Mouse (Mus musculus) kidney, adult 9 months (tissue): ENCODE measurements at regions not wholly inside any gene's neighbourhood (a gene's known extent, or its start where the extent isn't known, plus 50 kb on each side); places are given as distances from the start of the nearest gene placed in this dataset.
A peak's percentile ranks its signal among the peaks of the same experiment; 100 is the strongest.

ENCODE experiments used
- DNase-seq: peaks from one replicate; pipeline ENCODE4 v3.0.0; 2022

- no peak for DNase-seq
These were observed 114.3 kb upstream of the Ercc6l2 start for GRCm38 (mm10) chr13:63700747-63701146.

- DNase-seq = no peak
These were observed 113.6 kb upstream of the Ercc6l2 start for GRCm38 (mm10) chr13:63701199-63702175.

- DNase-seq = no peak
These were observed 106.5 kb upstream of the Ercc6l2 start for GRCm38 (mm10) chr13:63708567-63708966.

GRCm38 (mm10) chr13:63713137-63713536 lies 101.9 kb upstream of the Ercc6l2 start:
- no peak for DNase-seq

GRCm38 (mm10) chr13:63716498-63716897 lies 98.5 kb upstream of the Ercc6l2 start:
- no peak for DNase-seq

- no peak for DNase-seq
These were observed 97.8 kb upstream of the Ercc6l2 start for GRCm38 (mm10) chr13:63717249-63717648.

- DNase-seq = no peak
These were observed 96.3 kb upstream of the Ercc6l2 start for GRCm38 (mm10) chr13:63718782-63719181.

- peak; percentile 15 for DNase-seq
These were observed 95.5 kb upstream of the Ercc6l2 start for GRCm38 (mm10) chr13:63719351-63720207.

GRCm38 (mm10) chr13:63720610-63721009 lies 94.4 kb upstream of the Ercc6l2 start:
- no peak for DNase-seq

- peak; percentile 9 for DNase-seq
These were observed 93.9 kb upstream of the Ercc6l2 start for GRCm38 (mm10) chr13:63721011-63721625.

GRCm38 (mm10) chr13:63724293-63724692 lies 90.7 kb upstream of the Ercc6l2 start:
- no peak for DNase-seq

GRCm38 (mm10) chr13:63724843-63725582 lies 90.0 kb upstream of the Ercc6l2 start:
- DNase-seq = no peak

- no peak for DNase-seq
These were observed 89.0 kb upstream of the Ercc6l2 start for GRCm38 (mm10) chr13:63726035-63726434.

GRCm38 (mm10) chr13:63726509-63726908 lies 88.5 kb upstream of the Ercc6l2 start:
- DNase-seq = no peak

GRCm38 (mm10) chr13:63735739-63736138 lies 79.3 kb upstream of the Ercc6l2 start:
- DNase-seq = no peak

- DNase-seq = peak; percentile 10
These were observed 73.2 kb upstream of the Ercc6l2 start for GRCm38 (mm10) chr13:63741879-63742278.

GRCm38 (mm10) chr13:63748788-63749187 lies 66.3 kb upstream of the Ercc6l2 start:
- no peak for DNase-seq

- peak; percentile 31 for DNase-seq
These were observed 65.0 kb upstream of the Ercc6l2 start for GRCm38 (mm10) chr13:63749997-63750396.

GRCm38 (mm10) chr13:63751196-63751595 lies 63.8 kb upstream of the Ercc6l2 start:
- DNase-seq = no peak

- peak; percentile 56 for DNase-seq
These were observed 58.0 kb upstream of the Ercc6l2 start for GRCm38 (mm10) chr13:63757061-63757460.

GRCm38 (mm10) chr13:63761542-63761941 lies 53.5 kb upstream of the Ercc6l2 start:
- no peak for DNase-seq
